Mouse (Mus musculus) A20 (cell line): ENCODE data around the gene Raet1e.
A peak's percentile ranks its signal among the peaks of the same experiment; 100 is the strongest.
"Not testable (repeated sequence)": the region's sequence is repeated elsewhere in the genome, so short reads cannot be mapped to it uniquely, and the experiment has no call there.

ENCODE experiments used
- DNase-seq: peaks from one replicate; pipeline ENCODE4 v3.0.0-alpha.2; 2011; ENCODE audit warnings: low read depth, low spot score

Raet1e gene

DNA sequence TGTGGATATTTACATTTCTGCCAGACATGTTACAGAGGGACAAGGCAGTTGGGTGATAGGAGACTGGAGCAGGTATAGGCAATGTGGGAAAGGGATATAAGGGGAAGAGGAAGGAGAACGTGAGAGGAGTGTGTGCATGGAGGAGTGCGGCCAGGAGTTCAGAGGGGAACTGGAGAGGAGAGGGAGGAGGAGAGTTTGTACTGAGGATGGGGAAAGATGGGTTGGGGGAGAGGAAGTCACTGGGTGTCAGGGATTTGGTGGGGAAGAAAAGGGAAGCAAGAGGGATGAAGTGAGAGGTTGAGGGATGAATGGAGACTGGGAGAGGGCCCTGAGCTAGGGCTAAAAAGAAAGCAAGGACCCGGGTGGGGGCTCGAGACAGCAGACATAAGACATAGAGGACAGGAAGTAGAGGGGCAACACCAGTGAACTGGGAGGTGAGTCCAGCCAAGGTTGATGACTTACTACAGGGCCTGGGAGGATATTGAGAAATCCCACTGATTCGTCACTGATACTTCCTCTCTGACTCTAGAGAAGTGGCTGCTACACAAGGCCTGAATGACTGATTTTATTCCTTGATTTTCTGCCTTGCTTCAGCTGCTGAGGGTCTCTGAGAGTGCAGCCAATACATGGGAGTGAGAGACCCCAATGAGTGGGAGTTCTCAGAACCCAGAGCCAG is 7.1 kb downstream of the Raet1e start:
- not testable (repeated sequence) for DNase-seq

DNA sequence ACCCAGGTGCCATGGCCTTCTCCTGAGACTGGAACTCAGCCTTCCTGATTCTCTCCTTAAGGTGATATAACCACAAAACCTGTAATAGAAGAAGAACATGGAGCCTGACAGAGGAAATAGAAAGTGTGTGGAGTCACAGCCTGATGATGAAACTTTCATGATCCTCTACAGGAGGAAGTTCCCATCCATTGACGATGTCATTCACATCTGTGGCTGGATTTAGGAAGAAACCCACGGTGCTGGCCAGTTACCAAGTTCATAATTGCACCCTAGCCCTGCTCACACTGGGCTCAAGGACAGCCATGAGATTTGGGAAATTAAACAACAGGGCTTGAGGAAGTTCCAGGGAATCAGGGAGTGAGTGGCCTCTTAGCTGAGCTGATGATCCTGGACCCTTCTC is 7.7 kb downstream of the Raet1e start:
- not testable (repeated sequence) for DNase-seq

DNA sequence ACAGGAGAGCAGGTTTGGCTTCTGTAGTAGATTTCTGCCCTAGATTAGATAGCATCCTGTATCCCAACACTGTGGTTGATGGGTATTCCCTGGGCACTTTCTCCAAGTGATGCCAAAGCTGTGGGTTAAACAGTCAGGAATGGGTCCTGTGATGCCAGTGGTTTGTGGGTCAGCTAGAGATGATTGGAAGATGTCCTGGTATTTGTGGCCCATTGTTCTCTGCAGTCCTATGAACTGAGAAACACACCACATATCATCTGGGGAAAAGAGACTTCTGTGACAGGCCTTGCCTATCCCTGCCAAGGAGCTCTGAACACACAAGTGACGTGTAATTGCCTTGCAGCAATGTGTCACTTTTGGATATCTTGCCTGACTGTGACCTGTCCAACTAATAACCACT is 8.7 kb downstream of the Raet1e start:
- DNase-seq: not testable (repeated sequence)

DNA sequence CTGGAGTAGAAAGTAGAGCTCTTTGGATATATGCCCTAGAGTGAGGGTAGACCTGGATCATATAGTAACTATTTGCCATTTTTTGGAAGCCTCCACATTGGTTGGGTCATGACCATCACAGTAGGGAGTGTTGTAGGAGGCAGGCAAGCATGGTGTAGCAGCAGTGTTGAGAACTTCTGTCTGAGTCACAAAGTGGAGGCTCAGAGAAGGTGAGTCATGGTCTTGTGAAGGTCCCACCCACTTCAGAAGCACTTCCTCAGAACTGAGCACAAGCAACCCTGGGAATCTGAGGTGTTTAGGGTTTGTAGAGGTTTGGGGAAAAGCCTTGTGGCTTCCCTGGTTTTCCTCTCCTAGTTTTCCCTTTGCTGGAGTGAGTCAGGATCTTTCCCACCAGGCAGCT is 10.7 kb downstream of the Raet1e start:
- not testable (repeated sequence) for DNase-seq

DNA sequence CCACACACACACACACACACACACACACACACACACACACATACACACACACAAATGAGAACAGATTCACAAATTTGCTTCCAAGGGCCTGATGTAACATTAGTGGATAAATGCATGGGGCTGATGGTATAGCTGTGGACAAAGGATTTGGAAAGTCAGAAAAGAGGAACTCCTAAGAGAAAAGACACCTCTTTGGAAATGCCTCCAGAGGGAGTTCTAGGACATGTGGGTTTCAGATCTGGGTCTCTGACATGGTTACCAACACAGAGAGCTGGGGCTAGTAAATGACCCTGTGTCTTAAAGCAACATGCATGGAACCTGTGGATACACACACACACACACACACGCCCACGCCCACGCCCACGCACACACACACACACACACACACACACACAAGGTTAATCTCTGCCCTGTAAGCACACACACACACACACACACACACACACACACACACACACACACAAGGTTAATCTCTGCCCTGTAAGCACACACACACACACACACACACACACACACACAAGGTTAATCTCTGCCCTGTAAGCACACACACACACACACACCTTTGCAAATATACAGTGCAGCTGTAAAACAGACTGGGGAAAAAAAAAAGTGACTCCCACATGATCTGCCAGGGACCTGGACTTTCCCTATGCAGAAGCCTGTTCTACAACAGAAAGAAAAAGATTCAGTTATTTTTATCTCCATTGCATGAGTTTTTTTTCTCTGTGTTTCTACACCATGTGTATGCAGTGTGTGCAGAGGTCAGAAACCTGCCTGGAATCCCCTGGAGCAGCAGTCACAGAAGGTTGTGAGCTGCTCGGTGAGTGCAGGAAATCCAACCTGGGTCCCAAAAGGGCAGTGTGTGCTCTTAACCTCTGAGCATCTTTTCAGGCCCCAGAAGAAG is 14.3 kb downstream of the Raet1e start:
- DNase-seq: not testable (repeated sequence)

DNA sequence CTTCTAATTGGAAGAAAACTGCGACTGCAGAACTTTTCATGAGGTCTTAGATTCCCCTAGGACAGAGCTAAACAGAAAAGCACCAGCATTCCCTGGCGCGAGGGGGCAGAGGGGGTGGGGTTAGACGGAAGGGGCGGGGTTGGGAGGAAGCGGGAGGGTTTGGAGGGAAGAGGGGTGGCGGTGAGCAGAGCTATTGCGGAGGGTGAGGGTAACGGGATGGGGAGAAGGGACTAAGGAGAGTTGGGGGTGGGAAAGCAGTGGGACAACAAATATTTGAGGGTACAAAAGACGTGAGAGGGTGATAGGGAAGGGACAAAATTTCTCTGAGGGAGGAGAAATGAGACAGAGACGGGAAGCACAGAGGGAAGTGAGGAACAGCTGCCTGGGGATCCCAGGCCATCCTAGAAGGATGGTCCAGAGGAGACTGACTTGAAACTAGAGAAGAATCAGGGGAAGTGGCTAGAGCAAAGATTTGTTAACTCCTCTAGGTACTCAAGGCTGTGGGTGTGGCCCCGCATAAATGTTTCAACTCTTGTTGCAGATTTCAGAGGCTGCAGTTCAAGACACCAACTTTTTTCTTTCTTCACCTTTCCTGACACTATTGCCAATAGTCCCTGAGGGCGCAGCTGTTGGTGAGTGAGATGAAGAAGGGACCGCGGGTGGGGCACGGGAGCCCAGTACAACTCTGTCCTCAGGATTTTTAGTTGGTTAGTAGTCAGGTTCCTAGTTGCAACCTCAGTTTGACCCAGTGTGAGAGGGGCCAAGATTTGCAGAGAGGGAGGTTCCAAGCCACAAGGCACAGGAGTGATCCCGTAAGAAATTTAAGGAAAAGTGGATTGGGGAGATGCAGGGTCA is 15.2 kb downstream of the Raet1e start:
- DNase-seq: peak; percentile 47

DNA sequence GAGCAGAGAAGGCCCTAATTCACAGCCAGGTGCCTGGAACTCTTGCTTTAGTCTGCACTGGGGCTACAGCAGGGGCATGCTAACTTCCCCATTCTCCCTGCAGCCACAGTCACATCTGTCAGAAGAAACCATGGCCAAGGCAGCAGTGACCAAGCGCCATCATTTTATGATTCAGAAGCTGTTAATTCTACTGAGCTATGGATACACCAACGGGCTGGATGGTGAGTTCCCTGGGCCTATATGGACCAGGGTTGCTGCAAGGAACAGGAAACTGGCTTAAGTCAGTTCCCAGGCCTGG is 15.8 kb downstream of the Raet1e start:
- not testable (repeated sequence) for DNase-seq

DNA sequence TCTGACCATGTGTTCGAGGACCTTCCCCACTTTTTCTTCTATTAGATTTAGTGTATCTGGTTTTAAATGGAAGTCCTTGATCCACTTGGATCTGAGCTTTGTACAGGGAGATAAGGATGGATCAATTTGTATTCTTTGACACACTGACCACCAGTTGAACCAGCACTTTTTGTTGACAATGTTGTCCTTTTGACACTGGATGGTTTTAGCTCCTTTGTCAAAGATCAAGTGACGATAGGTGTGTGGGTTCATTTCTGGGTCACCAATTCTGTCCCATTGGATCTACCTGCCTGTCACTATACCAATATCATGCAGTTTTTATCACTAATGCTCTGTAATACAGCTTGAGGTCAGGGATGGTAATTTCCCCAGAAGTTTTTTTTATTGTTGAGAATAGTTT is 18.1 kb downstream of the Raet1e start:
- not testable (repeated sequence) for DNase-seq

DNA sequence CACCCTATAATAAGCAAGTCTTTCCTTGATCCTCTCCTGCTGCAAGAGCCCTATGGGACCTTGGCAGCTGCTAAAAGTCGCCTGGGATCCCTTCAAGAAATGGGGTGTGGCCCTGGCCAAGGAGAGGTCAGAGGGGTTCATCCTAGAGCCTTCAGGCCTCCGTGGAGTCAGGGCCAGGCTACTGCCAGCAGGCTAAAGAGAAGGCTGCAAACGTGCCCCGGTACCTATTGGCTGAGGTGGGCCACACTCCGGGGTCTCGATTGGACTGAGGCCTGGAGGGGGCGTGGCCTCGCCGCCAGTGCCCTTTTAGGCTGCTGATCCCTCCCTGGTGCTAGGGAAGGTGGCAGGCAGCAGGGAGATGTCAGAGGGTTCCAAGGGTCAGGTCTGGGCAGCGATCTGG is 32.7 kb downstream of the Raet1e start:
- DNase-seq: not testable (repeated sequence)

DNA sequence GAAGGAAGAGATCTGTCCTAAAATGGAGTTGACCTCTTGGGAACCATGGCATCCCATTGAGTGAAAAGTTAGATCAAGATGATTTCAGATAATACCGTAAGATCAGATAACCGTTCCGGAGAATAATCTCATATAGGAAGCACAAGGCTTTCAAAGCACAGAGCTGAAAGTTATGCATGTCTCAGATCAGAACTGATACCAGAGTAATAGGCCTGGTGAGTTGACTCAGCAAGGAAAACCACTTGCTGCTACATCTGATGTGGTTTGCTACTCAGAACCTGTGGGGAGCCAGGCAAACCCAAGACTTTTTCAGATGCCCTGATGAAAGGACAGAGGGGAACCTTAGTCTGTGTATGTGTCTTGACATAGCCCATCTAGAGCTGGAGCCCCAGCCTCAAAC is 43.0 kb downstream of the Raet1e start:
- DNase-seq: not testable (repeated sequence)

DNA sequence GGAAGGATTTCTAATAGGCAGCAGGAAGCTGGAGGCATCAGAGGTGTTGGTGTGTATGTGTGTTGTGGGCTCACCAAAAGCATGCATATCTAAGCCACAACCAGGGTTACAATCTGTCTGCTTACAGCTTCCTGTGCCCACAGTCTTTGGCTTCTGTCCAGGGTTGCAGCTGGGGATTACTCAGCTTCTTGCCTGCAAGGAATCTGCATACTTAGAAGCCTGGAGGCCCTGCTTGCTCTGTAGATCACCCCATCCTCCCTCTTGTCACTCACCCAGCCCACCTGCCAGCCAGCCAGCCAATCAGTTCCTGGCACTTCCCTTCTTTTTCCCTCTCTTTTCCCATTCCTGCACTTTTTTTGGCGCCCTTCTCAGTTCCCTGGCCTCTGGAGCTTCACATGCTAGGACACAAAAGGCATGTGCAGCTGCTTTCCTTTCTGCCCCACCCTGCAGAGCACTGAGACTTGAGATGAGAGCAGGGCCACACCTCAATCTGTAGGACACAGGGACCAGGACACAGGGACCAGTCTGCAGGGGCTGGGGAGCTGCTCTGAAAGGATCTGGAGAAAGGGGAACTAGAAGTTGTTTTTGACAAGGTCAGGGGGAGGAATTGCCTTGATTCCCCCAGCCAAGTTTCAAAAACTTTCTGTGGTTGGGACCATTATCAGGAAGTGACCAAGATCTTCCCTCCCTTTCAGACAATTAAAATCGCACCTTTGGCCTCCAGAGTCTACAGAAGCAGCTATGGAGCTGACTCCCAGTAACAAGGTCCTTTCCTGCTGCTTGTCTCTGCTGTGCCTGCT is 44.6 kb downstream of the Raet1e start:
- not testable (repeated sequence) for DNase-seq

DNA sequence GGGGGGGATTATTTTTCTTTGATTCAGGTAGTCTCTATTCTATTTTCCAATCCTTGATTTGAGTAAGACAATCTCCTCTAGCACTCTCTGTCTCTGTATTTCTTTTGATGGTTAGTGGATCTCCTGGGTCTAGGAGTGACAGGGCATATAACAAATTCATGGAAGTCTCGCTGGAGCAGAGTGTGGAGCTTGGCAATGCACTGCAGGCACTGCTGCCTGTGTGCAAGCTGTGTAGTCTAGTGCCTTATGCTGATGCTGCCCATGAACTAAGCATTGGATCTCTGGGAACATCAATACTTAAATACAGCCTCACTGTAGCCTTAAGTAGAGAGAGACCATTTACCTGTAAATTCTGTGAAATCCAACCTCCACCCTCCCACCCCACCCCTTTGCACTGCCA is 48.1 kb downstream of the Raet1e start:
- not testable (repeated sequence) for DNase-seq

DNA sequence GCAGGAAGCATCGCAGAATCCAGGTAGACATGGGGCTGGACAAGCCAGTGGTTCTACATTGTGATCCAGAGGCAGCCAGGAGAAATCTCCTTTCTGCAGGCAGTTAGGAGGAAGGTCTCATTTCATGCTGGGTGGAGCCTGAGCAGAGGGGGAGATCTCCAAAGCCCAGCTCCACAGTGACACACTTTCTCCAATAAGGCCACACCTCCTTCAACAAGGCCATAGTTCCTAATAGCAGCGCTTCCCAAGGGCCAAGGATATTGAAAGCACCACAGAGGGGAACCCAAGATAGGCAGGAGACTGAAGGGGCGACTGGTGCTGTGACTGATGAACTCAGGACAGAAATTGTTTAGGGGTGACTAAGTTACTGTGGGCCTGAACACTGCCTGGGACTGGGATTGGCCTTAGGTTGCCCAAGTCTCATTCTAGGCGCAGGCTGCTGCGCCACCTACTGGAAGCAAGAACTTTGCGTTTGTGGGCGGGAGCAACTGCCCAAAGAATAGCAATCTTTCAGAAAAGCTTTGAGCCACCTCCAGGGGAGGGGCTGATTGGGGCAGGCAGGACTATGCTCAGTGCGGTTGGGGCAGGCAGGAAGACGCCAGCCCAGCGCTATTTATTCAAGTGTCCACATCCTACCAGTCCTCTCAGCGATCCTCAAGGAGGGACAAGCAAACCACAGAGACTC is 53.8 kb downstream of the Raet1e start:
- peak; percentile 86 for DNase-seq

DNA sequence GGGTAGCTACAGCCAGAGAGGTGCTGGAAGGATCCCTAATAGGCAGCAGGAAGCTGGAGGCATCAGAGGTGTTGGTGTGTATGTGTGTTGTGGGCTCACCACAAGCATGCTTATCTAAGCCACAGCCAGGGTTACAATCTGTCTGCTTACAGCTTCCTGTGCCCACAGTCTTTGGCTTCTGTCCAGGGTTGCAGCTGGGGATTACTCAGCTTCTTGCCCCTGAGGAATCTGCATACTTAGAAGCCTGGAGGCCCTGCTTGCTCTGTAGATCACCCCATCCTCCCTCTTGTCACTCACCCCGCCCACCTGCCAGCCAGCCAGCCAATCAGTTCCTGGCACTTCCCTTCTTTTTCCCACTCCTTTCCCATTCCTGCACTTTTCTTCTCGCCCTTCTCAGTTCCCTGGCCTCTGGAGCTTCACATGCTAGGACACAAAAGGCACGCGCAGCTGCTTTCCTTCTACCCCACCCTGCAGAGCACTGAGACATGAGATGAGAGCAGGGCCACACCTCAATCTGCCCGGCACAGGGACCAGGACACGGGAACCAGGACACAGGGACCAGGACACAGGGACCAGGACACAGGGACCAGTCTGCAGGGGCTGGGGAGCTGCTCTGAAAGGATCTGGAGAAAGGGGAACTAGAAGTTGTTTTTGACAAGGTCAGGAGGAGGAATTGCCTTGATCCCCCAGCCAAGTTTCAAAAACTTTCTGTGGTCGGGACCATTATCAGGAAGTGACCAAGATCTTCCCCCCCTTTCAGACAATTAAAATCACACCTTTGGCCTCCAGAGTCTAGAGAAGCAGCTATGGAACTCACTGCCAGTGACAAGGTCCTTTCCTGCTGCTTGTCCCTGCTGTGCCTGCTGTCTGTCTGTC is 65.3 kb downstream of the Raet1e start:
- not testable (repeated sequence) for DNase-seq

DNA sequence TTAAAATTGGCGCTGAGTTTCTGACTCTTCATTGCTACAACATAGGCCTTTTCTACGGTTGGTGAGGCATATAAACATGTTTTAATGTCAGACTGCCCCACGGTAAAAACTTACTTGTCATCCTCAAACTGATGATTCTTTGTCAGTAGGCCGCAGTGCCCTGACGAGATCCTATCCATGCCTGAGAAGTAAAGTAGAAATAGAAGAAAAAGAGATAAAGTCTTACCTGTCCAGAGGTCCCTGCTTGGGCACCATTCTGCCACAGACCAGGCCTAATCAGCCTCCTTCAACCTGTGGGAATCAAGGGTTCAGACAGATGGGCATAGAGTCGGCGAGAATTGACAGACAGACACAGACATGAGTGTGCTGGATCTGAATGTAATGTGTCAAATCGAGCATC is 106.7 kb downstream of the Raet1e start:
- DNase-seq: no peak

DNA sequence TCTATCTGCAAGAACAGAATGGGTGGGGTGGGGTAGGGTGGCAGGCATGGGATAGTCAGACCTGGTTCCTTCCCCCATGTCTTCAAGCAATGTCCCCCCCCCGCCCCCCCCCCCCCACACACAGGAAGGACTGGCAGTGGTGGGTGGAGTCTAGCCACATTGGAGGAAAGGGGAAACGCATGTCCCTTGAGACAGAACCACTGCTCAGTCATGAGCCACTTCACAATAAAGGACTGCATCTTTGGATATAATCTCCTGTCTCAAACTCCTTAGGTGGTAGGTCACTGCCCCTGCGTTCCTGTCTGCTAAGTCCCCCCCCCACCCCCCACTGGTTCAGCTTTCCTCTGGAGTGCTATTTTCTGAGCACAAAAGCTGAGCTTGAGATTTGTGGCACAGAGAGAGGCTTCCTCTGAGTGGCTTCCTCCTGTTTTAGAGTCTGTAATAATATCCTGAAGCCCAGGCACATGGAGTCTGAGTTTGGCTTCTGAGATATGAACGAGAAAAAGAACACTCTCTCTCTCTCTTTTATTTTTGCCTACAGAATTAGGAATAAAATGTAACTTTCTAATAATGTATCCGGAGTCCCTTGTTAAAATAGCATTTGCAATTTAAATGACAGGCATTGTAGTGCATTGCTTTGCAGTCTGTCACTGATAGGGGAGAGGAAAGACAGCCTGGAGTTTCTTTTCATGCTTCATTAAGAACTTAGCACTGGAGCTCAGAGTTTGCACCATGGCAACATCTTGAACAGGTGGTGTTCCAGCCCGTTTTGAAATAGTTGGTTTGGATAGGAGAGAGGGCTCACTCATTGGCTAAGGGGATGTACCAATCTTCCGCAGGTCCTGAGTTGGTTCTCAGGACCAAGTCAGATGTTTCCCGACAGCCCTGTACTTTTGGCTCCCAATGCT is 112.8 kb downstream of the Raet1e start:
- not testable (repeated sequence) for DNase-seq

DNA sequence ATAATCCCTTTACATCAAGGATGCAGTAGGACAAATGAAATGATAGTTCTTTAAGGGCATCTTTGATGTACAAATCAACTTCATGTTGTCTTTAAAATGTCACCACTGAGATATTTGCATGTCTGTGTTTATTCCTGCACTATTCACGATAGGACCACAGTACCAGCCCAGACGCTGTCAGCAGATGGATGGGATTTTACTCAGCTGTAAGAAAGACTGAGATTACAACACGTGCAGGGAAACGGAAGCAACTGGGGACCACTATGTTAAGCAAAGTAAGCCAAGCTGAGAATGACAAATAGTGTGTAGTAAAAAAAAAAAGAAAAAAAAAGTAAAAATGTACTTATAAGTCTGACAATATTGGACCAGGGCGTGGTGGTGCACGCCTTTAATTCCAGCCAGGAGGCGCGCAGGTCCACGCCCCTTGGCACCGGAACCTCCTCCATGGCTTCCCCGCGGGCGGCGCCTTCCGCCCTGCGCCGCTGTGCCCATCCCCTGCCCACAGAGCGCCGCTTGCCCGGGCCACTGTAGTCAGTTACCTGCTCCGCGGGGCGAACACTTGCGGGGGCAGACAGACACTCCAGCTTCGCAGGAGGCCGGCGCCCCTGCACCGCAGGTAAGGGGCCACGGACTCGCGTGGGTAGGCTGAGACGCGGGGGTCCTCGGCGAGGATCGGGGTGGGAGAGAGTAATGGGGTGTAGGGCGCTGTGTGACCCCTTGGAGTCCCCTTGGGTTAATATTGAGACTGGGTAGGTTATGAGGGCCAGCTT is 114.7 kb downstream of the Raet1e start:
- DNase-seq: peak; percentile 54
